Mouse (Mus musculus): Measurements from ENCODE around the gene Crk.

- TF ChIP-seq CTCF (IDR thresholded peaks at IDR 0.05; ENCODE audit: insufficient read depth, low read length): no peak
- no peak for TF ChIP-seq POLR2A (IDR thresholded peaks at IDR 0.05; ENCODE audit: borderline replicate concordance, extremely low read depth, low read depth, low read length)
These were observed 16.9 kb upstream of the Crk start for GRCm38 (mm10) chr11:75662131-75662530.

Data from lung, adult 2 months (tissue).